Mouse (Mus musculus) heart, embryonic 14.5 days (tissue): ENCODE measurements around the gene Gm15155. TPM values are rescaled to one million over a fixed set of nuclear protein-coding genes. Genes with fewer than 3 reads are reported as not detected.
"Not testable (repeated sequence)": the region's sequence is repeated elsewhere in the genome, so short reads cannot be mapped to it uniquely, and the experiment has no call there.

ENCODE experiments used
- ATAC-seq: fragments of 200-750 bp; cut with Nextera tagmentation; 2 replicates; pipeline ENCODE4 v1.8.0; 2017; ENCODE audit warnings: low read depth, moderate TSS enrichment; ENCODE audit not compliant: insufficient number of reproducible peaks, insufficient read depth, low FRiP score
- H3K27ac ChIP-seq, 2 experiments: fragments of 200-500 bp in 1 of 2; fragments of 300-500 bp in 1 of 2; sonication (generic) in 1 of 2; replicated peaks in 1 of 2; 2 replicates each; pipeline ENCODE4 v1.5.1; 2012 to 2014; ENCODE audit warnings: low read depth in 2 of 2, low read length in 2 of 2, control low read depth in 1 of 2, mild to moderate bottlenecking in 1 of 2, mixed read lengths in 1 of 2; ENCODE audit not compliant: control insufficient read depth in 1 of 2, insufficient read depth in 1 of 2
- H3K27me3 ChIP-seq: fragments of 300-500 bp; sonication (generic); 2 replicates; pipeline ENCODE4 v1.6.1; 2014; ENCODE audit warnings: mild to moderate bottlenecking, low read length, control low read depth; ENCODE audit not compliant: control insufficient read depth, insufficient read depth
- H3K36me3 ChIP-seq: fragments of 300-500 bp; sonication (generic); 2 replicates; pipeline ENCODE4 v1.6.1; 2014; ENCODE audit warnings: mild to moderate bottlenecking, control low read depth, low read length, mixed read lengths; ENCODE audit not compliant: control insufficient read depth, insufficient read depth
- H3K4me1 ChIP-seq, 2 experiments: fragments of 200-500 bp in 1 of 2; fragments of 300-500 bp in 1 of 2; sonication (generic) in 1 of 2; 2 replicates each; pipeline ENCODE4 v1.6.1; 2012 to 2014; ENCODE audit warnings: low read length in 2 of 2, control low read depth in 1 of 2, mixed read lengths in 1 of 2; ENCODE audit not compliant: control insufficient read depth in 2 of 2, insufficient read depth in 2 of 2
- H3K4me2 ChIP-seq: fragments of 300-500 bp; sonication (generic); 2 replicates; pipeline ENCODE4 v1.6.1; 2014; ENCODE audit warnings: mild to moderate bottlenecking, low read length
- H3K4me3 ChIP-seq, 2 experiments: fragments of 200-500 bp in 1 of 2; fragments of 300-500 bp in 1 of 2; sonication (generic) in 1 of 2; 2 replicates each; pipeline ENCODE4 v1.5.1; 2012 to 2014; ENCODE audit warnings: low read length in 2 of 2, mild to moderate bottlenecking in 2 of 2, control low read depth in 1 of 2, low read depth in 1 of 2, moderate library complexity in 1 of 2; ENCODE audit not compliant: control insufficient read depth in 1 of 2, insufficient read depth in 1 of 2
- H3K9ac ChIP-seq: fragments of 300-500 bp; sonication (generic); 2 replicates; pipeline ENCODE4 v1.6.1; 2014; ENCODE audit warnings: mild to moderate bottlenecking, low read length
- H3K9me3 ChIP-seq: fragments of 300-500 bp; sonication (generic); 2 replicates; pipeline ENCODE4 v1.6.1; 2016; ENCODE audit warnings: low read length, control low read depth; ENCODE audit not compliant: control insufficient read depth
- WGBS: fragments of 180-500 bp; shearing (Covaris S2); extraction: QIAGEN DNeasy Blood & Tissue Kit; methylation state at CpG from one replicate; pipeline ENCODE4 v1.1.7; 2014; 5-methylcytosine and 5-hydroxymethylcytosine counted together
- polyA plus RNA-seq: library from polyadenylated mRNA; unstranded; fragments of >200 nt; fragmentation: Nextera tagmentation; extraction: Ambion mirVana; gene quantifications from 2 replicates; pipeline ENCODE4 v1.2.1, GENCODE M21; 2014

Gm15155 gene
- polyA plus RNA-seq, 1 experiment from 2014 or later: not detected

- ATAC-seq: no peak
- whole genome bisulfite sequencing: 56% methylated on average over 1 of the region's 1 CpGs
- Histone ChIP-seq H3K27ac (no peak overlapping the region), H3K4me3 (no peak overlapping the region), H3K9me3 (no peaks in the 10 kb centered on the region), H3K4me2 (no peak overlapping the region), H3K27me3 (no peaks in the 10 kb centered on the region), H3K4me1 (no peaks in the 10 kb centered on the region), H3K36me3 (no peaks in the 10 kb centered on the region), H3K9ac (no peak overlapping the region)
Measured at GRCm38 (mm10) chrX:156009756-156010155, 385.2 kb downstream of the Gm15155 start.

- no peaks in the 10 kb centered on the region for H3K9me3 ChIP-seq
- no peak overlapping the region for H3K27ac ChIP-seq
- no peak overlapping the region for H3K9ac ChIP-seq
- H3K27me3 ChIP-seq: no peaks in the 10 kb centered on the region
- H3K36me3 ChIP-seq: no peaks in the 10 kb centered on the region
- H3K4me2 ChIP-seq: no peak overlapping the region
- WGBS: 50% methylated on average over 2 of the region's 2 CpGs
- no peak for ATAC-seq
- no peak overlapping the region for H3K4me3 ChIP-seq
- no peaks in the 10 kb centered on the region for H3K4me1 ChIP-seq
Measured at GRCm38 (mm10) chrX:156155776-156156175, 531.2 kb downstream of the Gm15155 start.

GRCm38 (mm10) chrX:156171587-156171986 is 547.0 kb downstream of the Gm15155 start:
- ATAC-seq: peak; percentile 31; the same call in 1 of the 2 replicates
- H3K27ac ChIP-seq: peak overlapping the region; percentile 71 to 84
- H3K4me2 ChIP-seq: no peak overlapping the region

GRCm38 (mm10) chrX:156303806-156304205 is 679.3 kb downstream of the Gm15155 start:
- not testable (repeated sequence) for H3K9ac ChIP-seq, ATAC-seq, H3K4me3 ChIP-seq, H3K4me2 ChIP-seq, H3K36me3 ChIP-seq, H3K4me1 ChIP-seq, H3K27ac ChIP-seq, H3K27me3 ChIP-seq, H3K9me3 ChIP-seq

More at GRCm38 (mm10) chrX:156171587-156171986, 547.0 kb downstream of the Gm15155 start:
- Histone ChIP-seq H3K4me3 (no peak overlapping the region), H3K4me1 (peaks cover 0 to 3% of the 10 kb centered on the region in 2 experiments; a peak in 2 of 4 replicates), H3K9ac (no peak overlapping the region), H3K27me3 (no peaks in the 10 kb centered on the region), H3K9me3 (no peaks in the 10 kb centered on the region), H3K36me3 (no peaks in the 10 kb centered on the region)

Other genes starting within 250 kb of the Gm15155 start
- 0.32 and 0.39 TPM in 2 replicates for gene Ptchd1, start 927 bp upstream of the Gm15155 start, polyA plus RNA-seq